Mouse (Mus musculus): ENCODE measurements at regions not wholly inside any gene's neighbourhood (a gene's known extent, or its start where the extent isn't known, plus 50 kb on each side); places are given as distances from the start of the nearest gene placed in this dataset.
"Not testable (repeated sequence)": the region's sequence is repeated elsewhere in the genome, so short reads cannot be mapped to it uniquely, and the experiment has no call there.

- not testable (repeated sequence) for H3K27me3 ChIP-seq (ENCODE audit: control insufficient read depth, insufficient read depth, insufficient read length); H3K79me3 ChIP-seq (ENCODE audit: low read depth); H3ac ChIP-seq (ENCODE audit: control insufficient read depth, insufficient read length, low read depth); H3K36me3 ChIP-seq (ENCODE audit: control insufficient read depth, insufficient read depth); H3K79me2 ChIP-seq (ENCODE audit: control insufficient read depth, insufficient read depth); H3K4me3 ChIP-seq (ENCODE audit: insufficient read depth, poor library complexity, severe bottlenecking)
- TF ChIP-seq MAX (IDR thresholded peaks at IDR 0.05), result peak; percentile 31
Observed at GRCm38 (mm10) chr7:60974116-60974515, 834.1 kb upstream of the Snrpn start.

- H3K36me3 ChIP-seq (ENCODE audit: control insufficient read depth, insufficient read depth), result no peaks in the 10 kb centered on the region
- no peak overlapping the region for H3K4me3 ChIP-seq (ENCODE audit: insufficient read depth, poor library complexity, severe bottlenecking)
- H3ac ChIP-seq (ENCODE audit: control insufficient read depth, insufficient read length, low read depth), result no peak overlapping the region
- H3K27me3 ChIP-seq (ENCODE audit: control insufficient read depth, insufficient read depth, insufficient read length), result no peaks in the 10 kb centered on the region
- TF ChIP-seq MYOD1 (IDR thresholded peaks at IDR 0.05; ENCODE audit: control insufficient read depth, insufficient read length, low read depth), result no peak
- TF ChIP-seq FOSL1 (IDR thresholded peaks at IDR 0.05; ENCODE audit: insufficient read depth, low read length, poor library complexity, severe bottlenecking), result no peak
- TF ChIP-seq CEBPB (IDR thresholded peaks at IDR 0.05; ENCODE audit: low read depth), result no peak
- TF ChIP-seq MAX (IDR thresholded peaks at IDR 0.05), result no peak
- no peak for TF ChIP-seq MYOG (IDR thresholded peaks at IDR 0.05; ENCODE audit: control insufficient read depth, extremely low read depth, insufficient read length)
- TF ChIP-seq CTCF (IDR thresholded peaks at IDR 0.05; ENCODE audit: control insufficient read depth, insufficient read depth, insufficient read length), result no peak
- TF ChIP-seq USF1 (IDR thresholded peaks at IDR 0.05; ENCODE audit: low read depth), result no peak
- no peaks in the 10 kb centered on the region for H3K79me2 ChIP-seq (ENCODE audit: control insufficient read depth, insufficient read depth)
- H3K79me3 ChIP-seq (ENCODE audit: low read depth), result no peaks in the 10 kb centered on the region
Observed at GRCm38 (mm10) chr7:60961188-60961587, 821.2 kb upstream of the Snrpn start.

- H3K4me3 ChIP-seq (ENCODE audit: insufficient read depth, poor library complexity, severe bottlenecking), result no peak overlapping the region
- no peaks in the 10 kb centered on the region for H3K36me3 ChIP-seq (ENCODE audit: control insufficient read depth, insufficient read depth)
- H3ac ChIP-seq (ENCODE audit: control insufficient read depth, insufficient read length, low read depth), result no peak overlapping the region
- no peaks in the 10 kb centered on the region for H3K27me3 ChIP-seq (ENCODE audit: control insufficient read depth, insufficient read depth, insufficient read length)
- no peaks in the 10 kb centered on the region for H3K79me3 ChIP-seq (ENCODE audit: low read depth)
- no peaks in the 10 kb centered on the region for H3K79me2 ChIP-seq (ENCODE audit: control insufficient read depth, insufficient read depth)
- TF ChIP-seq MYOD1 (IDR thresholded peaks at IDR 0.05; ENCODE audit: control insufficient read depth, insufficient read length, low read depth) (no peak), USF1 (IDR thresholded peaks at IDR 0.05; ENCODE audit: low read depth) (no peak), CEBPB (IDR thresholded peaks at IDR 0.05; ENCODE audit: low read depth) (no peak), FOSL1 (IDR thresholded peaks at IDR 0.05; ENCODE audit: insufficient read depth, low read length, poor library complexity, severe bottlenecking) (no peak), MAX (IDR thresholded peaks at IDR 0.05) (no peak), CTCF (IDR thresholded peaks at IDR 0.05; ENCODE audit: control insufficient read depth, insufficient read depth, insufficient read length) (no peak)
Observed at GRCm38 (mm10) chr7:60939764-60940457, 799.9 kb upstream of the Snrpn start.
